Mouse (Mus musculus): ENCODE results near the gene Strn3. TPM values are rescaled to one million over a fixed set of nuclear protein-coding genes. Genes with fewer than 3 reads are reported as not detected.
"Not testable (repeated sequence)": the region's sequence is repeated elsewhere in the genome, so short reads cannot be mapped to it uniquely, and the experiment has no call there.

The Strn3 gene
- polyA plus RNA-seq, 2 experiments = 67.4 to 73.3 TPM

DNA sequence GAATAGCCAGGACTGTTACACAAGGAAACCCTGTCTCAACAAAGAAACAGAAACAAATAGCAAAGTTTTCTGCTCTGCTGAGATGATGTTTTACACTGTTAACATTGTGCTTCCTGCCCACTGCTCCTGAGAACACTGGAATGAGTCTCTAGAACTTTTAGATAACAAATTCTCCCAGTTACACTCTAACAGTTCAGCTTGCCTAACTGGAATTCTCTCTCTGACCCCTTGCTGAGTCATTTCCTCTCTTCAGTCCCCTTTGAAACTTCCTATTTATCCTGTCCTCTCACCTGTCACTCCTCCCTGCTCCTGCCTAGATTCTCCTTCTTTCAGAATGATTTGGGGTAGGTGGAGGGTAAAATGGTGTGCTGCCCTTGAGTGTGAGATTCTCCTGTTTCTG, 2.4 kb upstream of the Strn3 start:
- Histone ChIP-seq H3K27ac (replicated peaks; ENCODE audit: low read depth, low read length) (no peak overlapping the region), H3K36me3 (ENCODE audit: control insufficient read depth, insufficient read depth, low read length) (no peaks in the 10 kb centered on the region), H3K4me2 (replicated peaks; ENCODE audit: low read depth, low read length, severe bottlenecking) (no peak overlapping the region), H3K9me3 (ENCODE audit: control insufficient read depth, low read length) (no peaks in the 10 kb centered on the region), H3K4me3 (replicated peaks; ENCODE audit: low read length) (no peak overlapping the region), H3K9ac (ENCODE audit: low read depth, low read length, severe bottlenecking) (no peak overlapping the region), H3K4me1 (ENCODE audit: control insufficient read depth, insufficient read depth, low read length) (peaks cover 9% of the 10 kb centered on the region), H3K27me3 (ENCODE audit: control insufficient read depth, insufficient read depth, low read length) (no peaks in the 10 kb centered on the region)
- TF ChIP-seq POLR2A (IDR thresholded peaks at IDR 0.05; ENCODE audit: borderline replicate concordance, extremely low read depth, insufficient read depth, insufficient read length) = no peak
- ATAC-seq (ENCODE audit: low FRiP score, low read depth) (no peak), DNase-seq (ENCODE audit: low spot score) (no peak)

GRCm38 (mm10) chr12:51693419-51693818, 1.7 kb upstream of the Strn3 start:
- no peak overlapping the region for H3K9ac ChIP-seq (ENCODE audit: low read depth, low read length, severe bottlenecking)
- H3K9me3 ChIP-seq (ENCODE audit: control insufficient read depth, low read length) = no peaks in the 10 kb centered on the region
- WGBS = 86% methylated on average over 3 of the region's 3 CpGs
- H3K36me3 ChIP-seq (ENCODE audit: control insufficient read depth, insufficient read depth, low read length) = no peaks in the 10 kb centered on the region
- DNase-seq (ENCODE audit: low spot score) (no peak), ATAC-seq (ENCODE audit: low FRiP score, low read depth) (no peak)
- H3K27ac ChIP-seq (replicated peaks; ENCODE audit: low read depth, low read length) = no peak overlapping the region
- H3K27me3 ChIP-seq (ENCODE audit: control insufficient read depth, insufficient read depth, low read length) = no peaks in the 10 kb centered on the region
- no peak for TF ChIP-seq POLR2A (IDR thresholded peaks at IDR 0.05; ENCODE audit: borderline replicate concordance, extremely low read depth, insufficient read depth, insufficient read length)
- H3K4me2 ChIP-seq (replicated peaks; ENCODE audit: low read depth, low read length, severe bottlenecking) = no peak overlapping the region
- no peak overlapping the region for H3K4me3 ChIP-seq (replicated peaks; ENCODE audit: low read length)
- H3K4me1 ChIP-seq (ENCODE audit: control insufficient read depth, insufficient read depth, low read length) = peaks cover 9% of the 10 kb centered on the region

DNA sequence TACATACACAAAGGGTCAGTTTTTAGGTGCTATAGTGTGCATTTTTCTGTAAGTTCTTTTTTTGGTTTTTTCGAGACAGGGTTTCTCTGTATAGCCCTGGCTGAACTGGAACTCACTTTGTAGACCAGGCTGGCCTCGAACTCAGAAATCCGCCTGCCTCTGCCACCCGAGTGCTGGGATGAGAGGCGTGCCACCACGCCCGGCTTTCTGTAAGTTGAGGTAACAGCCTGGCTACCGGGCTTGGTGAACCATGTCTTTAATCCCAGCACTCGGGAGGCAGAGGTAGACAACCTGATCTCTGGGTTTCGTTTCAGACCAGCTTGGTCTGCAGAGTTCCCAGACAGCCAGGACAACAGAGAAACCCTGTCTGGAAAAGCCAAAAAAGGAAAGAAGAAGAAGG, 1.2 kb upstream of the Strn3 start:
- H3K27ac ChIP-seq (replicated peaks; ENCODE audit: low read depth, low read length); H3K9me3 ChIP-seq (ENCODE audit: control insufficient read depth, low read length); H3K27me3 ChIP-seq (ENCODE audit: control insufficient read depth, insufficient read depth, low read length); H3K36me3 ChIP-seq (ENCODE audit: control insufficient read depth, insufficient read depth, low read length); DNase-seq (ENCODE audit: low spot score); ATAC-seq (ENCODE audit: low FRiP score, low read depth); H3K4me1 ChIP-seq (ENCODE audit: control insufficient read depth, insufficient read depth, low read length); H3K9ac ChIP-seq (ENCODE audit: low read depth, low read length, severe bottlenecking): not testable (repeated sequence)
- Histone ChIP-seq H3K4me3 (replicated peaks; ENCODE audit: low read length) (peak overlapping the region; percentile 97), H3K4me2 (replicated peaks; ENCODE audit: low read depth, low read length, severe bottlenecking) (peak overlapping the region; percentile 53)
- 73% methylated on average over 10 of the region's 10 CpGs for WGBS

DNA sequence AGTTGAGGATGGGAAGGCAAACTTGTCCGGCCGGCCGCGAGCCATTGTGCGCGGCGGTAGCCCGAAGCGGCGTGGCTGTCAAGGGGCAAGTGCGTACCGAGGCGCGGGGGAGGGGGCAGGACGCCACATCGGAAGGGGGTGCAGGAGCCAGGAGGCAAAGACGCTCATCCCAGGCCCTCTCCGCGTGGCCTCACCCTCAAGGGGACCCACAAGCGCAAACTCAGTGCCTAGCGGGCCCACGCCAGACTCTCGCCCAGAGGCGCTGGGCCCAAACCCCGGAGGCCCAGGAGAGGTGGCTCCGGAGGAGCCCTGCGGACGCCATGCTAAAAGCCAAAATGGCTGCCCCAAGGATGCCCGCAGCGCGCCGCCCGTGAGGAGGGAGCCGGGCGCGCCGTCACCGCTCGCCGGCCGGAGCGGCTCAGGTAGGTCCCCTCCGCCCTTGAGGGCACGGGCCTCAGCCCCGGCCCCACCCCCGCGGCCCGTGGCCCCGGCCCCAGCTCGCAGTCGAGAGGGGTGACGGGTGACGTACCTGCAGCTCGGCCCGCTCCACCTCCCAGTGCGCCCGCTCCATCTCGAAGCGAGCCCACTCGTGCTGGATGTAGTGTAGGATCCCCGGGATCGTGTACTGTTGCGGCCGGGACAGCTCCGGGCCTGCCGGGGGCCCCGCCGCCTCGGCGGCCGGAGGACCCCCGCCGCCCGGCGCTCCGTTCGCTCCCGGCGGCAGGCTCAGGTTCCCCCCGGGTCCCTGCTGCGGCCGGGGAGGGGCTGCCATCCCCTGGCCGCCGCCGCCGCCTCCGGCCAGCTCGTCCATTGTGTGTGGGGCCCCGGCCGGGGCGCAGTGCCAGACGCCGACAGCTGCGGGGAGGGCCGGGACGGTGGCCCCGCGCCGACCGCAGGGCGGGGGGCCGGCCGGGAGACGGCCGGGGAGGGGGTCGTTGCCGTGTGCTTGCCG, 528 bp downstream of the Strn3 start, which contains the start of gene Ap4s1:
TSS of gene Ap4s1 (plus strand) at position 141 of the 952 bp plus-strand sequence.
- 3% methylated on average over 62 of the region's 108 CpGs for WGBS
- H3K4me3 ChIP-seq (replicated peaks; ENCODE audit: low read length) = peak within 1 kb of the TSS; percentile 97
- TF ChIP-seq POLR2A (IDR thresholded peaks at IDR 0.05; ENCODE audit: borderline replicate concordance, extremely low read depth, insufficient read depth, insufficient read length) = 0 out of 2 replicates have a peak, but pooled peaks have one; percentile 34
- H3K9ac ChIP-seq (ENCODE audit: low read depth, low read length, severe bottlenecking) = peak within 1 kb of the TSS; percentile 100
- H3K4me1 ChIP-seq (ENCODE audit: control insufficient read depth, insufficient read depth, low read length) = peaks cover 9% of the 10 kb centered on the region
- DNase-seq (ENCODE audit: low spot score) = peak; percentile 35
- ATAC-seq (ENCODE audit: low FRiP score, low read depth) = peak; percentile 61
- peak within 1 kb of the TSS; percentile 100 for H3K27ac ChIP-seq (replicated peaks; ENCODE audit: low read depth, low read length)
- H3K27me3 ChIP-seq (ENCODE audit: control insufficient read depth, insufficient read depth, low read length) = no peaks in the 10 kb centered on the region
- H3K9me3 ChIP-seq (ENCODE audit: control insufficient read depth, low read length) = no peaks in the 10 kb centered on the region
- H3K4me2 ChIP-seq (replicated peaks; ENCODE audit: low read depth, low read length, severe bottlenecking) = peak within 1 kb of the TSS; percentile 59
- no peaks in the 10 kb centered on the region for H3K36me3 ChIP-seq (ENCODE audit: control insufficient read depth, insufficient read depth, low read length)

- Histone ChIP-seq H3K4me2 (replicated peaks; ENCODE audit: low read depth, low read length, severe bottlenecking) (no peak overlapping the region), H3K9ac (ENCODE audit: low read depth, low read length, severe bottlenecking) (no peak overlapping the region), H3K36me3 (ENCODE audit: control insufficient read depth, insufficient read depth, low read length) (no peaks in the 10 kb centered on the region), H3K4me3 (replicated peaks; ENCODE audit: low read length) (no peak overlapping the region), H3K9me3 (ENCODE audit: control insufficient read depth, low read length) (no peaks in the 10 kb centered on the region), H3K27me3 (ENCODE audit: control insufficient read depth, insufficient read depth, low read length) (no peaks in the 10 kb centered on the region), H3K4me1 (ENCODE audit: control insufficient read depth, insufficient read depth, low read length) (peaks cover 9% of the 10 kb centered on the region), H3K27ac (replicated peaks; ENCODE audit: low read depth, low read length) (no peak overlapping the region)
- no peak for TF ChIP-seq POLR2A (IDR thresholded peaks at IDR 0.05; ENCODE audit: borderline replicate concordance, extremely low read depth, insufficient read depth, insufficient read length)
- 87% methylated on average over 2 of the region's 2 CpGs for WGBS
- no peak for ATAC-seq (ENCODE audit: low FRiP score, low read depth)
- no peak for DNase-seq (ENCODE audit: low spot score)
These were observed 3.2 kb downstream of the Strn3 start for GRCm38 (mm10) chr12:51688546-51688945.

Data from limb, embryonic 14.5 days (tissue).